Mouse (Mus musculus) heart, postnatal 0 days (tissue): ENCODE results near the gene Scn7a. TPM values are rescaled to one million over a fixed set of nuclear protein-coding genes. Genes with fewer than 3 reads are reported as not detected.

Experiments
- ATAC-seq: fragments of 200-750 bp; cut with Nextera tagmentation; 2 replicates; pipeline ENCODE4 v1.8.0; 2017; ENCODE audit warnings: low read depth, moderate number of reproducible peaks, moderate library complexity; ENCODE audit not compliant: insufficient read depth
- DNase-seq: peaks from one replicate; pipeline ENCODE4 v3.0.0-alpha.2; 2016; ENCODE audit warnings: low spot score
- H3K27ac ChIP-seq: fragments of 300-500 bp; sonication (generic); 2 replicates; pipeline ENCODE4 v1.5.1; 2014; ENCODE audit warnings: low read depth, mild to moderate bottlenecking
- H3K27me3 ChIP-seq: fragments of 300-500 bp; sonication (generic); 2 replicates; pipeline ENCODE4 v1.6.1; 2014; ENCODE audit warnings: low read length, mixed read lengths; ENCODE audit not compliant: control insufficient read depth, insufficient read depth
- H3K36me3 ChIP-seq: fragments of 300-500 bp; sonication (generic); replicated peaks from 2 replicates; pipeline ENCODE4 v1.6.1; 2014; ENCODE audit warnings: low read length, mixed read lengths; ENCODE audit not compliant: control insufficient read depth, insufficient read depth
- H3K4me1 ChIP-seq: fragments of 300-500 bp; sonication (generic); 2 replicates; pipeline ENCODE4 v1.6.1; 2014; ENCODE audit warnings: antibody characterized with exemption; ENCODE audit not compliant: control insufficient read depth, insufficient read depth
- H3K4me2 ChIP-seq: fragments of 300-500 bp; sonication (generic); 2 replicates; pipeline ENCODE4 v1.6.1; 2014; ENCODE audit warnings: low read depth, mild to moderate bottlenecking, low read length, moderate library complexity
- H3K4me3 ChIP-seq: fragments of 300-500 bp; sonication (generic); 2 replicates; pipeline ENCODE4 v1.5.1; 2014; ENCODE audit warnings: low read depth, low read length
- H3K9ac ChIP-seq: fragments of 300-500 bp; sonication (generic); replicated peaks from 2 replicates; pipeline ENCODE4 v1.6.1; 2014; ENCODE audit warnings: low read depth, low read length, mixed read lengths
- H3K9me3 ChIP-seq: fragments of 300-500 bp; sonication (generic); replicated peaks from 2 replicates; pipeline ENCODE4 v1.6.1; 2016; ENCODE audit warnings: low read length; ENCODE audit not compliant: control insufficient read depth
- CTCF ChIP-seq: IDR thresholded peaks from 2 replicates; pipeline ENCODE4 v1.5.1; 2016; ENCODE audit warnings: antibody characterized with exemption, control low read depth, low read depth
- EP300 ChIP-seq: IDR thresholded peaks from 2 replicates; pipeline ENCODE4 v1.6.1; 2016; ENCODE audit warnings: antibody characterized with exemption, low read depth
- WGBS: fragments of 180-500 bp; shearing (Covaris S2); extraction: QIAGEN DNeasy Blood & Tissue Kit; methylation state at CpG from one replicate; pipeline ENCODE4 v1.1.7; 2014; 5-methylcytosine and 5-hydroxymethylcytosine counted together
- polyA plus RNA-seq: library from polyadenylated mRNA; unstranded; fragments of >200 nt; fragmentation: Nextera tagmentation; extraction: Ambion mirVana; gene quantifications from 2 replicates; pipeline ENCODE4 v1.2.1, GENCODE M21; 2015
- total RNA-seq: library from RNA; depleted of rRNA; stranded (reverse); fragments of >200 nt; gene quantifications from 2 replicates; pipeline ENCODE4 v1.2.3, GENCODE M21; 2014; ENCODE audit warnings: low replicate concordance

The Scn7a gene
- total and polyA plus RNA-seq, 2 experiments from 2014 or later: 1.2 to 3.6 TPM

GRCm38 (mm10) chr2:66791629-66792028 is 6.9 kb upstream of the Scn7a start:
- no peaks in the 10 kb centered on the region for H3K36me3 ChIP-seq
- no peak for DNase-seq
- no peak for ATAC-seq
- no peaks in the 10 kb centered on the region for H3K9me3 ChIP-seq
- no peak overlapping the region for H3K4me3 ChIP-seq
- no peak for TF ChIP-seq EP300
- TF ChIP-seq CTCF: no peak
- no peaks in the 10 kb centered on the region for H3K27me3 ChIP-seq
- no peak overlapping the region for H3K4me2 ChIP-seq
- H3K4me1 ChIP-seq: no peaks in the 10 kb centered on the region
- WGBS: 51% methylated on average over 1 of the region's 1 CpGs
- H3K9ac ChIP-seq: no peak overlapping the region
- no peak overlapping the region for H3K27ac ChIP-seq

- Histone ChIP-seq H3K27ac (no peak overlapping the region), H3K36me3 (no peaks in the 10 kb centered on the region), H3K27me3 (no peaks in the 10 kb centered on the region), H3K4me2 (no peak overlapping the region), H3K9ac (no peak overlapping the region), H3K4me1 (no peaks in the 10 kb centered on the region), H3K4me3 (no peak overlapping the region), H3K9me3 (no peaks in the 10 kb centered on the region)
- ATAC-seq (no peak), DNase-seq (no peak)
- 70% methylated on average over 2 of the region's 2 CpGs for WGBS
- TF ChIP-seq EP300: no peak
Observed at GRCm38 (mm10) chr2:66780884-66781283, 3.8 kb downstream of the Scn7a start.

DNA sequence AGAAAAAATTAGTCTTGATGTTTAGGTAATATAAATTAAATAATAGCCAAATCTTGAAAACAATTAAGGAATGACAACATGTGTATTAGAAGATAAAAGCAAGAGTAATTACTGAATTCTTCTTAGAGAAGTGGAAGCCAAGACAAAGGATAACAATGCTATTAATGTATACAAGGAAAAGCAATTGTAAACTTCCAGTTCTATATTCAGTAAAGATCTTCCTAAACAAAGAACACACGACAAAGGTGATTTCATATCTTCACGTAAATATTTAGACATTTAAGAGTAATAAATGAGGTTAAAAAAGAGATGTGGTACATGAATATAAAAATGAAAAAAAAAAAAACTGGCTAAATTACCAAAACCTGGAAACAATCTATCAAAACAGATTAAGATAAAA is 16.7 kb downstream of the Scn7a start:
- H3K27ac ChIP-seq: no peak overlapping the region
- WGBS: 85% methylated on average over 2 of the region's 2 CpGs
- no peaks in the 10 kb centered on the region for H3K36me3 ChIP-seq
- H3K4me2 ChIP-seq: no peak overlapping the region
- no peak overlapping the region for H3K4me3 ChIP-seq
- DNase-seq (no peak), ATAC-seq (no peak)
- H3K27me3 ChIP-seq: no peaks in the 10 kb centered on the region
- H3K9ac ChIP-seq: no peak overlapping the region
- no peaks in the 10 kb centered on the region for H3K4me1 ChIP-seq
- no peak for TF ChIP-seq CTCF
- TF ChIP-seq EP300: no peak
- H3K9me3 ChIP-seq: no peaks in the 10 kb centered on the region

GRCm38 (mm10) chr2:66765170-66765569 is 19.5 kb downstream of the Scn7a start:
- 2% methylated on average over 1 of the region's 1 CpGs for WGBS
- H3K9me3 ChIP-seq: no peaks in the 10 kb centered on the region
- H3K36me3 ChIP-seq: no peaks in the 10 kb centered on the region
- DNase-seq (no peak), ATAC-seq (no peak)
- no peak overlapping the region for H3K27ac ChIP-seq
- TF ChIP-seq EP300 (no peak), CTCF (no peak)
- H3K4me1 ChIP-seq: no peaks in the 10 kb centered on the region
- H3K9ac ChIP-seq: no peak overlapping the region
- no peak overlapping the region for H3K4me2 ChIP-seq
- no peak overlapping the region for H3K4me3 ChIP-seq
- no peaks in the 10 kb centered on the region for H3K27me3 ChIP-seq

- no peak for ATAC-seq
- Histone ChIP-seq H3K36me3 (no peaks in the 10 kb centered on the region), H3K9ac (no peak overlapping the region), H3K4me2 (no peak overlapping the region), H3K9me3 (no peaks in the 10 kb centered on the region), H3K4me3 (no peak overlapping the region), H3K4me1 (no peaks in the 10 kb centered on the region), H3K27ac (no peak overlapping the region), H3K27me3 (no peaks in the 10 kb centered on the region)
- DNase-seq: no peak
- TF ChIP-seq CTCF: peak; percentile 29; the same call in 1 of the 2 replicates
- TF ChIP-seq EP300: no peak
Observed at GRCm38 (mm10) chr2:66762905-66763304, 21.8 kb downstream of the Scn7a start.

GRCm38 (mm10) chr2:66728002-66728401 is 56.7 kb downstream of the Scn7a start:
- Histone ChIP-seq H3K9ac (no peak overlapping the region), H3K27me3 (no peaks in the 10 kb centered on the region), H3K27ac (no peak overlapping the region), H3K36me3 (no peaks in the 10 kb centered on the region), H3K4me1 (no peaks in the 10 kb centered on the region), H3K4me3 (no peak overlapping the region), H3K9me3 (no peaks in the 10 kb centered on the region), H3K4me2 (no peak overlapping the region)
- WGBS: 80% methylated on average over 3 of the region's 3 CpGs
- TF ChIP-seq CTCF (no peak), EP300 (no peak)
- ATAC-seq (no peak), DNase-seq (no peak)
